Mouse (Mus musculus) stomach, embryonic 15.5 days (tissue): ENCODE measurements around the gene BC029722. TPM values are rescaled to one million over a fixed set of nuclear protein-coding genes. Genes with fewer than 3 reads are reported as not detected.

ENCODE experiments used
- ATAC-seq: fragments of 200-750 bp; cut with Nextera tagmentation; 2 replicates; pipeline ENCODE4 v1.8.0; 2017; ENCODE audit warnings: low read depth, moderate number of reproducible peaks, moderate TSS enrichment; ENCODE audit not compliant: insufficient read depth, low FRiP score
- H3K27ac ChIP-seq: fragments of 300-500 bp; sonication (generic); 2 replicates; pipeline ENCODE4 v1.5.1; 2015; ENCODE audit warnings: mild to moderate bottlenecking, inconsistent platforms
- H3K27me3 ChIP-seq: fragments of 300-500 bp; sonication (generic); replicated peaks from 2 replicates; pipeline ENCODE4 v1.6.1; 2015; ENCODE audit warnings: inconsistent platforms
- H3K36me3 ChIP-seq: fragments of 300-500 bp; sonication (generic); 2 replicates; pipeline ENCODE4 v1.6.1; 2015; ENCODE audit warnings: inconsistent platforms
- H3K4me1 ChIP-seq: fragments of 300-500 bp; sonication (generic); 2 replicates; pipeline ENCODE4 v1.6.1; 2015; ENCODE audit warnings: inconsistent platforms
- H3K4me2 ChIP-seq: fragments of 300-500 bp; sonication (generic); 2 replicates; pipeline ENCODE4 v1.6.1; 2015; ENCODE audit warnings: mild to moderate bottlenecking, inconsistent platforms
- H3K4me3 ChIP-seq: fragments of 300-500 bp; sonication (generic); replicated peaks from 2 replicates; pipeline ENCODE4 v1.5.1; 2015; ENCODE audit warnings: inconsistent platforms
- H3K9ac ChIP-seq: fragments of 300-500 bp; sonication (generic); 2 replicates; pipeline ENCODE4 v1.6.1; 2015; ENCODE audit warnings: inconsistent platforms
- H3K9me3 ChIP-seq: fragments of 300-500 bp; sonication (generic); 2 replicates; pipeline ENCODE4 v1.6.1; 2016; ENCODE audit warnings: inconsistent platforms
- WGBS: fragments of 180-500 bp; shearing (Covaris S2); methylation state at CpG from one replicate; pipeline ENCODE4 v1.1.7; 2015; 5-methylcytosine and 5-hydroxymethylcytosine counted together
- polyA plus RNA-seq: library from polyadenylated mRNA; unstranded; fragments of >200 nt; fragmentation: Nextera tagmentation; extraction: Ambion mirVana; gene quantifications from 2 replicates; pipeline ENCODE4 v1.2.1, GENCODE M21; 2015

Gene BC029722
- 20.8 and 23.9 TPM in 2 replicates for polyA plus RNA-seq

DNA sequence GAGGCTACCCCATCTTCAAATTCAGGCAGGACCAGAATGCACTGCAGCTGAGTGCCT, at the start of gene BC029722:
BC029722 (minus strand) TSS at position 35 of the 57 bp plus-strand sequence.
- Histone ChIP-seq H3K27ac (peak within 1 kb of the TSS; percentile 86), H3K4me2 (peak within 1 kb of the TSS; percentile 77), H3K27me3 (no peaks in the 10 kb centered on the region)

GRCm38 (mm10) chr2:155868320-155868719, 49.1 kb upstream of the BC029722 start:
- no peaks in the 10 kb centered on the region for H3K27me3 ChIP-seq
- 94% methylated on average over 8 of the region's 8 CpGs for WGBS

More for the DNA sequence above, at the start of gene BC029722:
- Histone ChIP-seq H3K9ac (peak within 1 kb of the TSS; percentile 78), H3K4me3 (peak within 1 kb of the TSS; percentile 68), H3K9me3 (no peaks in the 10 kb centered on the region), H3K36me3 (peaks cover 21% of the 10 kb centered on the region), H3K4me1 (peaks cover 17% of the 10 kb centered on the region)
- ATAC-seq, result no peak

GRCm38 (mm10) chr2:155863301-155863867, 44.2 kb upstream of the BC029722 start:
- no peak overlapping the region for H3K9ac ChIP-seq
- H3K4me1 ChIP-seq, result no peaks in the 10 kb centered on the region
- H3K4me3 ChIP-seq, result no peak overlapping the region
- no peak overlapping the region for H3K27ac ChIP-seq
- no peaks in the 10 kb centered on the region for H3K9me3 ChIP-seq
- WGBS, result 52% methylated on average over 11 of the region's 11 CpGs
- H3K27me3 ChIP-seq, result no peaks in the 10 kb centered on the region
- no peak for ATAC-seq
- no peak overlapping the region for H3K4me2 ChIP-seq
- H3K36me3 ChIP-seq, result peaks cover 2% of the 10 kb centered on the region; the same call in 1 of the 2 replicates

More at GRCm38 (mm10) chr2:155868320-155868719, 49.1 kb upstream of the BC029722 start:
- H3K9ac ChIP-seq, result no peak overlapping the region
- no peaks in the 10 kb centered on the region for H3K9me3 ChIP-seq
- H3K4me3 ChIP-seq, result no peak overlapping the region
- no peak for ATAC-seq
- H3K36me3 ChIP-seq, result peaks cover 6% of the 10 kb centered on the region; the same call in 1 of the 2 replicates
- H3K4me2 ChIP-seq, result no peak overlapping the region
- H3K4me1 ChIP-seq, result peaks cover 6% of the 10 kb centered on the region
- no peak overlapping the region for H3K27ac ChIP-seq

DNA sequence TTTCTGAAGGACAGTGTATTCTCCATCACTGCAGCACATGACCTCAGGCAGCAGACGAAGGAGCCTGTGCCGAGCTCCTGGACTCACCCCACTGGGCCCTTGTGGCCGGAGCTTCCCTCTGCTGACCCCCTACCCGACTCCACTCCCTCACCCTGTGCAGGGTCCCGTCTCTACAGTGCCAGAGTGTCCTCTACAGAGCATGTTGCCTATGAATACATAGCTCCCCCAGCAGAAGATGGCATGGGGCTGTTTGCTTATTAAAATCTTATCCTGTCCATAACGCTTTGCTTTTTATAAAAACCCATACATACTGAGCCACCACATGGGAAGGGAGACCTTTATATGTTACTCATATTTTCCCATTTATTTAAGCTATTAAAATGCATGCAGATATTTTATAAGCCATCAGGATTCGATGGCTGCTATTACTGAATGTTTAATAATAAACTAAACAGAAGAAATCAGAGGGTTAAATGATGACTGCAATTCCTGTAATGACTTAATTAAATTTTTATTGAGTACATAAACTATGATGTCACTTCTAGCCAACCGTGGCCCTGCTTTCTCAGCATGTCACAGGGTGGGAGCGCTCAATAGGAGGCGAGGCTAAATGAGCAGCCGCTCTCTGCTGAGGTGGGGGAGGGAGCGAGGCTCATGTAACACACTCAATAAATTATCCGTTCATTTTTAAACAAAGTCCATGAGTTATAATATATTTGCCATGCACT, 43.5 kb upstream of the BC029722 start:
- no peaks in the 10 kb centered on the region for H3K27me3 ChIP-seq
- H3K9me3 ChIP-seq, result no peaks in the 10 kb centered on the region
- no peak overlapping the region for H3K4me2 ChIP-seq

DNA sequence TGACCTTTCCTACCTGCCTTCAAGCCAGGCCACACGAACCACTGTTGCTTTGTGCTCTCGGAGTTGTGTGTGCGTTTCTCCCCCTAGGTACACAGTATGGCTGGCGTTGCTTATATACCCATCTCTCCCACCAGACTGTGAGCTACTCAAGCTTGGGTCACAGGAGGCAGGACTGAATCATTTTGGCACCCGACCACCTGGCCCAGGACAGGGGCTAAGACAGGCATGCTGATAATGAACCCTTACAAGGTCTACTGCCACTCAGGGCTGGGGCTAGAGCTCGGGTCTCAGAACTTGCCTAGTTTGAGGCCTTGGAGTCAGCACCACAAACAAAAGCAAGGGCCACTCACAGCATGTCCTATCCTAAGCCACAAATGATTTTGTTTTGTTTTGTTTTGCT, 42.4 kb upstream of the BC029722 start:
- Histone ChIP-seq H3K4me2 (no peak overlapping the region), H3K36me3 (no peaks in the 10 kb centered on the region), H3K27me3 (no peaks in the 10 kb centered on the region), H3K9ac (no peak overlapping the region), H3K4me1 (no peaks in the 10 kb centered on the region), H3K4me3 (no peak overlapping the region), H3K9me3 (no peaks in the 10 kb centered on the region), H3K27ac (no peak overlapping the region)
- ATAC-seq, result no peak
- WGBS, result 85% methylated on average over 6 of the region's 6 CpGs

More for the DNA sequence above, 43.5 kb upstream of the BC029722 start:
- no peaks in the 10 kb centered on the region for H3K4me1 ChIP-seq
- H3K9ac ChIP-seq, result no peak overlapping the region
- no peak overlapping the region for H3K27ac ChIP-seq
- H3K36me3 ChIP-seq, result no peaks in the 10 kb centered on the region
- ATAC-seq, result no peak
- WGBS, result 56% methylated on average over 13 of the region's 13 CpGs
- no peak overlapping the region for H3K4me3 ChIP-seq

DNA sequence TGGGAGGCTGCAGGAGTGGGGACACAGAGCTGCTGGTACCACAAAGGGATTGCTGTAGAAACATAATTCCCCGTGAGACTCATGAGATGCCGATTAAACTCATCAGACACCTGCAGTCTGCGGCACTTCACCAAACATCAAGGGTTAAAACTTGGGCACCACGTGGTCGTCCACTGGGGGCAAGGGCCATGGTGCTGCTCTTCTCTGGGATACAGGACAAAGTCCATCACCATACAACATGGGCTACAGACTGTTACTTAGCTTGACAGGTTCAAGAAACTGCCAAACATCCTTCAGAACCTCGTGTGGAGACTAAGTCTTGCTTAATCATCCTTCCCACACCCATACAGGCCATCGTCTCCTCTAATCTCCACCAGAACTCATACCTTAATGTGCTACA, 40.9 kb upstream of the BC029722 start:
- H3K4me1 ChIP-seq, result no peaks in the 10 kb centered on the region
- WGBS, result 77% methylated on average over 7 of the region's 7 CpGs

GRCm38 (mm10) chr2:155852536-155852935, 33.3 kb upstream of the BC029722 start:
- Histone ChIP-seq H3K27ac (no peak overlapping the region), H3K4me3 (no peak overlapping the region), H3K9me3 (no peaks in the 10 kb centered on the region), H3K4me1 (no peaks in the 10 kb centered on the region), H3K9ac (no peak overlapping the region), H3K27me3 (no peaks in the 10 kb centered on the region), H3K36me3 (peaks cover 23% of the 10 kb centered on the region; the same call in 1 of the 2 replicates), H3K4me2 (no peak overlapping the region)
- ATAC-seq, result peak; percentile 65; the same call in 1 of the 2 replicates
- 76% methylated on average over 5 of the region's 5 CpGs for WGBS

More for the DNA sequence above, 40.9 kb upstream of the BC029722 start:
- no peaks in the 10 kb centered on the region for H3K9me3 ChIP-seq
- no peak overlapping the region for H3K9ac ChIP-seq
- no peak overlapping the region for H3K4me2 ChIP-seq
- 0 out of 2 replicates have a peak, but pooled peaks cover 5% of the 10 kb centered on the region for H3K36me3 ChIP-seq
- no peak overlapping the region for H3K27ac ChIP-seq
- ATAC-seq, result no peak
- H3K27me3 ChIP-seq, result no peaks in the 10 kb centered on the region
- H3K4me3 ChIP-seq, result no peak overlapping the region

- WGBS, result 81% methylated on average over 7 of the region's 7 CpGs
- Histone ChIP-seq H3K27me3 (no peaks in the 10 kb centered on the region), H3K4me1 (no peaks in the 10 kb centered on the region), H3K9me3 (no peaks in the 10 kb centered on the region), H3K36me3 (peaks cover 32% of the 10 kb centered on the region), H3K27ac (no peak overlapping the region), H3K4me2 (no peak overlapping the region), H3K4me3 (no peak overlapping the region), H3K9ac (no peak overlapping the region)
- ATAC-seq, result no peak
These were observed 30.9 kb upstream of the BC029722 start for GRCm38 (mm10) chr2:155850120-155850519.

- H3K36me3 ChIP-seq, result peaks cover 33% of the 10 kb centered on the region
- no peak for ATAC-seq
- H3K9ac ChIP-seq, result no peak overlapping the region
- H3K27ac ChIP-seq, result no peak overlapping the region
- H3K4me3 ChIP-seq, result no peak overlapping the region
- no peak overlapping the region for H3K4me2 ChIP-seq
- H3K9me3 ChIP-seq, result no peaks in the 10 kb centered on the region
- no peaks in the 10 kb centered on the region for H3K27me3 ChIP-seq
- H3K4me1 ChIP-seq, result no peaks in the 10 kb centered on the region
- WGBS, result 57% methylated on average over 7 of the region's 7 CpGs
These were observed 30.2 kb upstream of the BC029722 start for GRCm38 (mm10) chr2:155849464-155849863.

DNA sequence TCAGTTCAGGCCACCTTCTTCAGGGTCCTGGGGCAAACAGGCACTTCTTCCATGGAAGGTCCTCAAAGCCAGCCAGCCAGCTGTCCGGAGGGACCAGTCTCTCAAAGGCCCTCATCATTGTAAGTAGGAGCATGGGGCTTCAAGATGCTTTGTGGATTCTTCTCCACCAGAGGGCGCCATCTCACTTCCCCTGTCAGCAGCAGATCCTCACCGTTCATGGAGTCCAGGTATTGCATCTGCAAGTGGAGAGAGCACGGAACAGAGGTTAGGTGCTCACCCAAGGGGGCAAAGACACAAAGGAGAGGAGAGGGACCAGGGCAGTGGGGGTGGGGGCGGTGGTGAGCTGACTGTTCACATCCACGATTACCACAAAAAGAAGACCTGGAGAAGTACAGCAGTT, 29.1 kb upstream of the BC029722 start:
- Histone ChIP-seq H3K4me3 (no peak overlapping the region), H3K4me2 (no peak overlapping the region), H3K36me3 (peaks cover 33% of the 10 kb centered on the region), H3K27me3 (no peaks in the 10 kb centered on the region), H3K27ac (no peak overlapping the region), H3K4me1 (no peaks in the 10 kb centered on the region), H3K9me3 (no peaks in the 10 kb centered on the region), H3K9ac (no peak overlapping the region)
- WGBS, result 29% methylated on average over 6 of the region's 6 CpGs
- ATAC-seq, result no peak

DNA sequence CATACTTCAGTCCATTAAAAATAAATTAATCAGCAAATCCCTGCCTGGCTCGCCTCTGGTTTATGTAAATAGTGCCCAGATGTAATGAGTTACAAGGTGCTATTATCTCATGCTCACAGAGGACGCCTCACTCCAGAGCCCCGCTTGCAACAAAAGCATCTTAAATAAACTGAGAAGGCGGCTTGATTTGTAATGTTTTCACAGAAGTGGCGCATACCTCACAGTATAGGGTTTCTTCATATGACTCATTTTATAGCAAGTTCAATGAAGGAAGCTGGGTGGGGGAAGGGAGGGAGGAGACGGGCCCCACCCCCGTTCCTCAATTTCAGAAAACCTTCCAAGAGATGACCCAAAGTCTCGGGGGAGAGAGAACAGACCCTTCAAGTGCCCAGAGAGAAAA, 27.7 kb upstream of the BC029722 start:
- Histone ChIP-seq H3K4me3 (no peak overlapping the region), H3K9ac (no peak overlapping the region), H3K4me2 (no peak overlapping the region), H3K9me3 (no peaks in the 10 kb centered on the region), H3K27me3 (no peaks in the 10 kb centered on the region), H3K27ac (no peak overlapping the region), H3K4me1 (no peaks in the 10 kb centered on the region), H3K36me3 (peaks cover 33% of the 10 kb centered on the region)
- 56% methylated on average over 8 of the region's 8 CpGs for WGBS
- ATAC-seq, result no peak

DNA sequence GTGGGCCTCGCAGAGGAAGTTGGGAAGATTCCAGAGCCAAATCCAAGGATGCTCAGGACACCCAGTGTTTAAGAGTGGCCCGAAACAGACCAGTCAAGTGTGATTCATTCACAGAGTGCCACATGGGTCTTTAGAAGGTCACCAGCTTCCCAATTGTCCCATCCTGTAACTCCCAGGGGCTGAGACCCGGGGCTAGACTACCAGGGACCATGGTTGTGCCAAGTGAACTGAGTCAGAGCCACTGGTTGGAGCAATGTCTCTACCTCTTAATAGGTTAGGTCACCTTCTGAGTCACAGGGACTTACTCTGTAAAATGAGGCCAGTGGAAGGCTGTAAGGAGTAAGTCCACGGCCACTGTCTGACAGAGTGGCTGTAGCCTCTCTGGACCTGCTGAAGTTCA, 19.7 kb upstream of the BC029722 start:
- H3K9ac ChIP-seq, result no peak overlapping the region
- H3K36me3 ChIP-seq, result no peaks in the 10 kb centered on the region
- ATAC-seq, result no peak
- no peaks in the 10 kb centered on the region for H3K4me1 ChIP-seq
- H3K4me2 ChIP-seq, result no peak overlapping the region
- no peak overlapping the region for H3K27ac ChIP-seq
- no peaks in the 10 kb centered on the region for H3K27me3 ChIP-seq
- no peaks in the 10 kb centered on the region for H3K9me3 ChIP-seq
- H3K4me3 ChIP-seq, result no peak overlapping the region
- WGBS, result 77% methylated on average over 4 of the region's 4 CpGs

DNA sequence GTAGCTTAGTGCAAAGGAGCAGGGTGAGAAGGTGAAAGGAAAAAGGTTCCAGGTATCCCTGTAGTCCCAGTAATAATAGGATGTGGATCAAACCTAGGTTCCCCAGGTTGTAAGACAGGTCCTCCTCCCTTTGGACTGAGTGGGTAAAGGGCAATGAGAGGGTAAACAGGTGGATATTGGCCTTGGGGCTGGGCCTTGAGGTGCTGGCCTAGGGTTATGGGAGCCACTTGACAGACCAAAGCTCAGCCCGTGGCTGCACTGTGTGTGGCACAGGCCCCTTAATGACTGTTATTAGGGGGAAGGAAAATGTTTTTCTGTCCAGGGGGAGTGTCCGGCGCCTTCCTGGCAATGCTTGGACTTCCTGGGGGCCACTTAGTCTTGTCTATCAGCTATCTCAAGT, 18.7 kb upstream of the BC029722 start:
- H3K4me1 ChIP-seq, result no peaks in the 10 kb centered on the region
- H3K9ac ChIP-seq, result no peak overlapping the region
- H3K4me2 ChIP-seq, result no peak overlapping the region
- no peak for ATAC-seq
- H3K36me3 ChIP-seq, result no peaks in the 10 kb centered on the region
- H3K4me3 ChIP-seq, result no peak overlapping the region
- 72% methylated on average over 3 of the region's 3 CpGs for WGBS
- H3K9me3 ChIP-seq, result no peaks in the 10 kb centered on the region
- H3K27ac ChIP-seq, result no peak overlapping the region
- no peaks in the 10 kb centered on the region for H3K27me3 ChIP-seq
